Mouse (Mus musculus): Measurements from ENCODE around the gene Atg9a.

Atg9a gene

GRCm38 (mm10) chr1:75214886-75215285 is 22.9 kb upstream of the Atg9a start:
- peak; percentile 50 to 53 for DNase-seq

GRCm38 (mm10) chr1:75214442-75214841 is 22.4 kb upstream of the Atg9a start:
- no peak for DNase-seq

GRCm38 (mm10) chr1:75213096-75213495 is 21.1 kb upstream of the Atg9a start:
- DNase-seq, result no peak

- no peak for DNase-seq
These were observed 20.5 kb upstream of the Atg9a start for GRCm38 (mm10) chr1:75212542-75212941.

- DNase-seq, result no peak
These were observed 19.2 kb upstream of the Atg9a start for GRCm38 (mm10) chr1:75211141-75211708.

GRCm38 (mm10) chr1:75210136-75211087 is 18.4 kb upstream of the Atg9a start, which contains the start of the genes Glb1l and Stk16:
TSS of gene Glb1l (minus strand) at chr1:75210813.
TSS of gene Stk16 (plus strand) at chr1:75210838.
- DNase-seq, result peak; percentile 97 to 98

GRCm38 (mm10) chr1:75208967-75209678 is 17.1 kb upstream of the Atg9a start:
- DNase-seq, result no peak

GRCm38 (mm10) chr1:75201236-75201635 is 9.2 kb upstream of the Atg9a start:
- DNase-seq, result no peak

- DNase-seq, result peak in 1 of 2 experiments; percentile 45
These were observed 456 bp upstream of the Atg9a start for GRCm38 (mm10) chr1:75192452-75192851.

- DNase-seq, result no peak
These were observed 756 bp downstream of the Atg9a start for GRCm38 (mm10) chr1:75191258-75191621.

GRCm38 (mm10) chr1:75190577-75190976 is 1.4 kb downstream of the Atg9a start:
- DNase-seq, result no peak

- DNase-seq, result no peak
These were observed 4.0 kb downstream of the Atg9a start for GRCm38 (mm10) chr1:75187914-75188483.

GRCm38 (mm10) chr1:75187126-75187525 is 4.9 kb downstream of the Atg9a start:
- no peak for DNase-seq

GRCm38 (mm10) chr1:75185495-75185894 is 6.5 kb downstream of the Atg9a start:
- peak in 1 of 2 experiments; percentile 42 for DNase-seq

- DNase-seq, result peak in 1 of 2 experiments; percentile 39
These were observed 9.8 kb downstream of the Atg9a start for GRCm38 (mm10) chr1:75182160-75182559.

- DNase-seq, result peak in 1 of 2 experiments; percentile 37
These were observed 10.6 kb downstream of the Atg9a start for GRCm38 (mm10) chr1:75181377-75181870.

- DNase-seq, result no peak
These were observed 11.3 kb downstream of the Atg9a start for GRCm38 (mm10) chr1:75180741-75181140.

- DNase-seq, result peak; percentile 87 to 92
These were observed 11.8 kb downstream of the Atg9a start, which contains the start of gene Abcb6 for GRCm38 (mm10) chr1:75180105-75180590. TSS of gene Abcb6 (minus strand) at chr1:75180392.

GRCm38 (mm10) chr1:75179334-75180104 is 12.5 kb downstream of the Atg9a start:
- peak; percentile 90 to 92 for DNase-seq

GRCm38 (mm10) chr1:75168472-75169464 is 23.2 kb downstream of the Atg9a start, which contains the start of gene Zfand2b:
TSS of gene Zfand2b (plus strand) at chr1:75168646.
- DNase-seq, result peak; percentile 97

Data from cerebellum, postnatal 14 days (tissue).